Mouse (Mus musculus): ENCODE data around the gene Slc35f1.
"Not testable (repeated sequence)": the region's sequence is repeated elsewhere in the genome, so short reads cannot be mapped to it uniquely, and the experiment has no call there.

The Slc35f1 gene

DNA sequence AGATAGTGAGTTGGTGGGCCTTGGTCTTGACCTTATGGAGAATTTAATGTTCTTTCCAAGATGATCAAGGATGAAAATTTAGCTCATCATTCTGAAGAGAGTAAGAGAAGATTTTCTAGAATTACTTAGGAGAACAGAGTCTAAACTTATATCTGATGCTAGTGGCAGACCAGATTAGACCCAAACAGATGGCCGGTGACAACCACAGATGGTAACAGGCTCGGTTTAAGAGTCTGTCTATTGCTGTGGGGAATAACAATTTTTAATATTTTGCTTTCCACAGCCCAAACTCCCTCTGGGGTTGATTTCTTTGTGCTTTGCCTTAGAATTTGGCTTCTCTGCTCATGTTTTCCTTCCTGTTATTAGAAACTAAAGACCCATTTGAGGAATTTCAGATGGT is 96.7 kb downstream of the Slc35f1 start:
- no peak for DNase-seq (ENCODE audit: low spot score in 2 of 2)

- DNase-seq (ENCODE audit: low spot score in 2 of 2), result no peak
Observed at GRCm38 (mm10) chr10:52791560-52791959, 101.2 kb downstream of the Slc35f1 start.

GRCm38 (mm10) chr10:52797454-52797853 is 107.1 kb downstream of the Slc35f1 start:
- no peak for DNase-seq (ENCODE audit: low spot score in 2 of 2)

DNA sequence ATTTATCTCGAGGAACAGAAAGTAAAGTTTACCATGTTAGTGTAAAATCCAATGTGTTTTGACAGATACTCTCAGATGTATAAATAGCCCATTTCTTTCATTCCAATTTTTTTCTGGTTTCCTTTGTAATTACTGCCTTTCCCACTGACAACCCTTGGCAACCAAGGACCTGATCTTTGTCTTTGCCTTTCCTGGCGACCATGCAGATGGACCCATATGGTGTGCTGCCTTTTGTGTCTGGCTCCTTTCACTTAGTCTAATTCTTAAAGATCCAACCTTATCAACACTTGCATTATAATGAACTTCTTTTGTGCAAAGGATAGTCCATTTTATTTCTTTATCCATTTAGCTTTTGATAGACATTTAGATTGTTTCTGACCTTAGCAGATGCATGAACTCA is 117.5 kb downstream of the Slc35f1 start:
- no peak for DNase-seq (ENCODE audit: low spot score in 2 of 2)

DNA sequence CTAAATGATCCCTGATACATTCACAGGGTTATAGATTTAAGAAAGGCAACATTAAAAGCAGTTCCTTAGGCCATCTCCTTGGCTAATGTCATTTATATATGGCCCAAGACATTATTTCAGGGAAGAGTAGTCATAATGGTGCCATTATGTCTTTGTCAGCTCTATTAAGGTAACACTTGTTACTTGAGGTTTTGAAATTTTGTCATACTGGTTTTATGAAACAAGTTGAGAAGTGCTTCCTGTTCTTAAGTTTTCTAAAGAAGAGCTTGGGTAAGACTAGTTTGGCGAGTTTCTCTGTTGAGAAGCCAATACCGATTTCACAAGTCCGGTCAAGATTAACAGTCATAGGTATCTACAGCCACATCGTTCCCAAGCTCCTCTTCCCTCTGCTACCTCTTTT is 122.5 kb downstream of the Slc35f1 start:
- no peak for DNase-seq (ENCODE audit: low spot score in 2 of 2)

DNA sequence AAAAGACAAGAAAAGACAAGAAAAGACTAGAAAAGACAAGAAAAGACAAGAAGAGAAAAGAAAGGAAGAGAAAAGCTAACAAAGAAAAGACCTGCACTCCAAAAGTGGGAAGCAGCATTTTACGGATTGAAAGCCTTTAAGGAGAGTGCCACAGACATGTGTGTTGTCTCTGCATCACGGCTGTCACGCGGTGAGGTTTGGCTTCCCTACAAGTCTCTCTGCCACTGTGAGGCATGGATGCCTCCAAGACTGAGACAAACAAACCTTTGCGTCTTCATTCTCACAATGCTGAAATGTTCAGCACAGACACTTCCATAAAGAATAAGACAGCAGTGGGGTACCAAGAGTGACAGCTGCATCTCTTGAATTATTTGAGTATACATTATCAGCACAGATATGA is 124.0 kb downstream of the Slc35f1 start:
- DNase-seq (ENCODE audit: low spot score in 2 of 2), result no peak

DNA sequence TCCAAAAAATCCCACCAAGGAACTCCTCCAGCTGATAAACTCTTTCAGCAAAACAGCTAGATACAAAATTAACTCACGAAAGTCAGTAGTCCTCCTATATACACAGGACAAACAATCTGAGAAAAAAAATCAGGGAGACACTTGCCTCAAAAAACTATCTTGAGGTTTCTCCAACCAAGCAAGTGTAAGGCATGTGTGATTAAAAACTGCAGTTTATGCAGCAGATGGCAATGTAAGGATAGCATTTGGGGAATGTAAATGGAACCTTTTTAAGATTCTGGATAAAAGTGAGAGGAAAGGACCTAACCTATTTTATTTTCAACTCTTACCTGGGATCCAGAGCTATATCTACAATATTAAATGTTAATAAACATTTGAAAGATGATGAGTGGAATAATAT is 129.3 kb downstream of the Slc35f1 start:
- no peak for DNase-seq (ENCODE audit: low spot score in 2 of 2)

- no peak for DNase-seq (ENCODE audit: low spot score in 2 of 2)
Observed at GRCm38 (mm10) chr10:52822909-52823308, 132.6 kb downstream of the Slc35f1 start.

GRCm38 (mm10) chr10:52825746-52826145 is 135.4 kb downstream of the Slc35f1 start:
- no peak for DNase-seq (ENCODE audit: low spot score in 2 of 2)

- no peak for DNase-seq (ENCODE audit: low spot score in 2 of 2)
Observed at GRCm38 (mm10) chr10:52840819-52841218, 150.5 kb downstream of the Slc35f1 start.

- DNase-seq (ENCODE audit: low spot score in 2 of 2), result no peak
Observed at GRCm38 (mm10) chr10:52851994-52852393, 161.7 kb downstream of the Slc35f1 start.

GRCm38 (mm10) chr10:52860851-52861250 is 170.5 kb downstream of the Slc35f1 start:
- no peak for DNase-seq (ENCODE audit: low spot score in 2 of 2)

DNA sequence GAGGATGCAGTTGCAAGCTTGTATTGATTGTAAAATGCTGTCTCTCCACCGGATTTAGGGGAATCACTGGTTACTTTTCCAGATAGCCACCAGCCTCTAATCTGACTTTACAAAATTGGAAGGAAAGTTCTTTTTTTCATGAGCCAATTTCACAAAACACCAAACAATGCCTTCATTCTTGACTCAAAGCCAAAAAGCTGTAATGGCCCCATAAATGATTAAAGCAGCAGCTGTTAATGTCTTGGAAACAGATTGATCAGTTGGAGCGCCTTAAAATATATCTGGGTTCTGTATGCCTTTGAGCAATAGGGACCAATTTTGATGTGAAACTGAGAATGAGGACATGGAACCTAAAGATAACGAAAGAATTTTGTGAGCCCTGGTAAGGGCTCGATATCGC is 174.6 kb downstream of the Slc35f1 start:
- DNase-seq (ENCODE audit: low spot score in 2 of 2), result no peak

GRCm38 (mm10) chr10:52871110-52871509 is 180.8 kb downstream of the Slc35f1 start:
- no peak for DNase-seq (ENCODE audit: low spot score in 2 of 2)

GRCm38 (mm10) chr10:52874133-52874532 is 183.8 kb downstream of the Slc35f1 start:
- DNase-seq (ENCODE audit: low spot score in 2 of 2), result no peak

DNA sequence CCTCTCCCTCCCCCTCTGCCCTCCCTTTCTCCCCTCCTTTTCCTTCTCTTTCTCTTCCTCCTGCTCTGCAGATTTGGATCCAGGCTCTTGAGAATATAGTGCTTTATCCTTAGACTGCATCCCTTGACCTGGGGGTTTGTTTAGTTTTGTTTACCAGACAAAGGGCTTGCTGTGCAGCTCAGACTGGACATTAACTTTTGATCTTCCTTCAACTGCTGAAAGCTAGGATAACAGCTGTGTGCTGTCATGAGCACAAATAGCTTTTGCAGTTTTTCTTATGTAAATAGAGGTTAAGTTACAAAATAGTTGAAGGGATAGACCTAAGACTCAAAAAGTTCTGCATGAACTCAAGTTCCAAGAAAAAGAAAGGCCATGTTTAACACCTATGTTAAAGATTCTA is 184.4 kb downstream of the Slc35f1 start:
- no peak for DNase-seq (ENCODE audit: low spot score in 2 of 2)

- no peak for DNase-seq (ENCODE audit: low spot score in 2 of 2)
Observed at GRCm38 (mm10) chr10:52877263-52878021, 187.1 kb downstream of the Slc35f1 start.

- DNase-seq (ENCODE audit: low spot score in 2 of 2), result no peak
Observed at GRCm38 (mm10) chr10:52878093-52878801, 187.9 kb downstream of the Slc35f1 start.

DNA sequence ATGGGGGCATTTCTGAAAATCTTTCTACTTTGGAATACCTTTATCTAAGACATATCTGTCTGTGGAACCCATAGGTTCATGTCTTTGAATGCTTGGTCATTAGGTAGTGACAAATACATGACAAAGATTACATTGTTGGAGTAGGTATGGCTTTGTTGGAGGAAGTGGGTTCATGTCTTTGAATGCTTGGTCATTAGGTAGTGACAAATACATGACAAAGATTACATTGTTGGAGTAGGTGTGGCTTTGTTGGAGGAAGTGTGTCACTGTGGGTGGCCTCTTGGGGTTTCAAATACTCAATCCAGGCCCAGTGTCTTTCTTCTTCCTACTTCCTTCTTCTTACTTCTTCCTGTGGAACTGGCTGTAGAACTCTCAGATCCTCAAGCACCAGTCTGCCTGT is 206.4 kb downstream of the Slc35f1 start:
- not testable (repeated sequence) for DNase-seq (ENCODE audit: low spot score in 2 of 2)

- DNase-seq (ENCODE audit: low spot score in 2 of 2), result no peak
Observed at GRCm38 (mm10) chr10:52904914-52905313, 214.6 kb downstream of the Slc35f1 start.

- DNase-seq (ENCODE audit: low spot score in 2 of 2), result no peak
Observed at GRCm38 (mm10) chr10:52911762-52912161, 221.4 kb downstream of the Slc35f1 start.

GRCm38 (mm10) chr10:52918715-52919114 is 228.4 kb downstream of the Slc35f1 start:
- no peak for DNase-seq (ENCODE audit: low spot score in 2 of 2)

- no peak for DNase-seq (ENCODE audit: low spot score in 2 of 2)
Observed at GRCm38 (mm10) chr10:52923143-52923542, 232.8 kb downstream of the Slc35f1 start.
